11 mouse cellular contexts compared by ENCODE assay signal in genomic region chr6:119437894-119438761, GRCm38 (mm10). TPM values are rescaled to one million over a fixed set of nuclear protein-coding genes. Genes with fewer than 3 reads are reported as not detected.
DNase-seq lines count a peak whose midpoint lies in the region; ATAC-seq lines count a peak whose summit lies in the region.
"Had no signal": no experiment of that assay in that cellular context is flagged by ENCODE, and none has a peak within 500 bp of the region (broad histone marks: within the 10 kb centered on the region; RNA-seq: fewer than 3 reads in every experiment).

No protein-coding gene starts in this region.

- peaks cover 11% of the 10 kb centered on the region for H3K4me1 ChIP-seq in heart, embryonic 15.5 days (replicated peaks)
- peaks cover 7% of the 10 kb centered on the region; the same call in 1 of the 2 replicates for H3K4me1 ChIP-seq in midbrain, embryonic 13.5 days (replicated peaks)

- 46% methylated on average over 8 of the region's 8 CpGs for WGBS in heart, embryonic 15.5 days
- WGBS in midbrain, embryonic 13.5 days = 53% methylated on average over 8 of the region's 8 CpGs

- no peaks in the 10 kb centered on the region for H3K9me3 ChIP-seq in heart, embryonic 15.5 days (replicated peaks)
- H3K9me3 ChIP-seq in midbrain, embryonic 13.5 days = no peaks in the 10 kb centered on the region

- no peaks in the 10 kb centered on the region for H3K36me3 ChIP-seq in heart, embryonic 15.5 days
- no peaks in the 10 kb centered on the region for H3K36me3 ChIP-seq in midbrain, embryonic 13.5 days

- no peaks in the 10 kb centered on the region for H3K27me3 ChIP-seq in heart, embryonic 15.5 days
- H3K27me3 ChIP-seq in midbrain, embryonic 13.5 days = no peaks in the 10 kb centered on the region

- no peak for DNase-seq in heart, adult 8-10 months (ENCODE audit: low spot score)
- peak; percentile 46 for DNase-seq in embryo, embryonic 10 days (ENCODE audit: low spot score)
- no peak for DNase-seq in right cerebral cortex, postnatal 25 days
- no peak for DNase-seq in frontal cortex, adult 2 months (ENCODE audit: extremely low spot score in 1 of 2, low spot score in 1 of 2)
- DNase-seq: kidney, postnatal 36 days; spleen, adult 18-20 months; thymus, postnatal 4 days had no signal

- no peak overlapping the region for H3K9ac ChIP-seq in heart, embryonic 15.5 days
- H3K9ac ChIP-seq in midbrain, embryonic 13.5 days (replicated peaks) = no peak overlapping the region

- peak; percentile 75 for ATAC-seq in heart, embryonic 15.5 days (replicated peaks; ENCODE audit: insufficient number of reproducible peaks, insufficient read depth, low FRiP score, low read depth)
- ATAC-seq in granulocyte monocyte progenitor cell, adult 5-6 weeks (replicated peaks; ENCODE audit: poor library complexity, severe bottlenecking) = peak; percentile 46
- ATAC-seq in midbrain, embryonic 13.5 days = peak; percentile 74
- ATAC-seq in monocyte, adult 5-6 weeks (replicated peaks; ENCODE audit: insufficient number of reproducible peaks, low FRiP score, low TSS enrichment, poor library complexity, severe bottlenecking) = no peak

- H3K4me3 ChIP-seq in heart, embryonic 15.5 days = no peak overlapping the region
- H3K4me3 ChIP-seq in midbrain, embryonic 13.5 days (replicated peaks) = no peak overlapping the region

- H3K27ac ChIP-seq in heart, embryonic 15.5 days = no peak overlapping the region
- H3K27ac ChIP-seq in midbrain, embryonic 13.5 days = no peak overlapping the region

- H3K4me2 ChIP-seq in heart, embryonic 15.5 days = no peak overlapping the region
- no peak overlapping the region for H3K4me2 ChIP-seq in midbrain, embryonic 13.5 days (replicated peaks)

RNA-seq across cellular contexts. Expression of gene Adipor2, which starts 20.6 kb away (rescaled TPM):
- 31.2 and 33.9 TPM in 2 replicates for polyA plus RNA-seq in heart, embryonic 15.5 days (2015; fragmentation: Nextera tagmentation; extraction: Ambion mirVana)
- total RNA-seq in heart, adult 8-10 months (2022) = 10 to 100 TPM; 53.7 to 69.1 (median 61.2) TPM
- total RNA-seq in granulocyte monocyte progenitor cell, adult 5-6 weeks (2014; fragmentation: Nextera tagmentation) = 58.4 and 62.3 TPM in 2 replicates
- 75.4 and 85.1 TPM in 2 replicates for total RNA-seq in granulocyte monocyte progenitor cell, adult 5-6 weeks (2017)
- polyA plus RNA-seq in midbrain, embryonic 13.5 days (2015; fragmentation: Nextera tagmentation; extraction: Ambion mirVana) = 38.1 and 39.9 TPM in 2 replicates
- 117 to 140 TPM (median 127 TPM) in 3 replicates for total RNA-seq in monocyte, adult 5-6 weeks (2017)
- 32.5 and 36.8 TPM in 2 replicates for polyA plus RNA-seq in frontal cortex, adult 2 months (2012; rRNA removed)

RNA-seq across cellular contexts. Expression of gene Fbxl14, which starts 41.3 kb away (rescaled TPM):
- 2.7 and 3.1 TPM in 2 replicates for polyA plus RNA-seq in heart, embryonic 15.5 days (2015; fragmentation: Nextera tagmentation; extraction: Ambion mirVana)
- total RNA-seq in heart, adult 8-10 months (2022) = 10 to 100 TPM; 14.7 to 18.1 (median 16.2) TPM
- total RNA-seq in granulocyte monocyte progenitor cell, adult 5-6 weeks (2014; fragmentation: Nextera tagmentation) = 29.0 and 34.6 TPM in 2 replicates
- total RNA-seq in granulocyte monocyte progenitor cell, adult 5-6 weeks (2017) = 43.6 and 43.7 TPM in 2 replicates
- polyA plus RNA-seq in midbrain, embryonic 13.5 days (2015; fragmentation: Nextera tagmentation; extraction: Ambion mirVana) = 3.5 and 4.1 TPM in 2 replicates
- 36.9 to 41.1 TPM (median 37.0 TPM) in 3 replicates for total RNA-seq in monocyte, adult 5-6 weeks (2017)
- 30.9 and 33.7 TPM in 2 replicates for polyA plus RNA-seq in frontal cortex, adult 2 months (2012; rRNA removed)
